Mouse (Mus musculus): ENCODE data around the gene Mas1. TPM values are rescaled to one million over a fixed set of nuclear protein-coding genes. Genes with fewer than 3 reads are reported as not detected.
A peak's percentile ranks its signal among the peaks of the same experiment; 100 is the strongest.

The Mas1 gene
- polyA plus RNA-seq, 1 experiment from 2014 or later = 1.7 TPM

DNA sequence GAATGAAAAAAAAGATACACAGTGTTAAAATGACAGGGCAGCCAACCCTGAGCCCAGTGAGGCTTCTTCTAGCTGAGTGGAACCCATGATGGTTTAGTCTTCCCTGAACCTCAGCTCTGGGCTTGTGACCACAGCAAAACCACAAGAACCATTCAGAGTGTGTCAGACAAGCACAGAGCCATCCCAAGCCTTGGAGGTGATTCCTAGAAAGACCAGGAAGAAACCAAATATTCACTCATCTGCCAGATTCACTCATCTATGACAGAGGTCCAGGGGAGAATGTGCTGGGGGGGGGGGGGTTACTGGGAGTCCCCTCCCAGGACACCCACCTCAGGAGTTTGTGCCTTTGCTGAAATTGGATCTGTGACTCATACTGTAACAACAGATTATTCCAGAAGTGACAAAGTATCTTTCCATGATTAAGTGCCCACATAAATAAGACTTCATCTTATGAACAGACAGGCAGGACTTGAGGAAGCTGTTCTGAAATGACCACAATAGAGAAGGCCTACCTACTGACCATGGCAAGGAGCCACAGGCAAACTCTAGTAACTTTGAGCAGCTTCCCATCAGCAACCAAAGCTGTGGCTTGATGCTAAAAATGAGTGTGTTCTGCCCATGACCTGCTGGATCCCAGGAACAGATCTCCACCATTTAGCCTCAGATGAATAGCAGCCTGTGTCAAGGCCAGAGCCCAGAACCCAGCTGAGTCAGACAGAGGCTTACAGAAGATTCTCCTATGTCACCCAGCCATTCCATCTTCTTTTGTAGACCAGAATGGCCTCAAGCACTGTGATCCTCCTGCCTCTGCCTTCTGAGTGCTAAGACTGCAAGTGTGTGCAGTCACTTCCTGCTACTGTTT is 63.1 kb downstream of the Mas1 start:
- Histone ChIP-seq H3K27me3 (ENCODE audit: control insufficient read depth, insufficient read depth, low read length) (no peaks in the 10 kb centered on the region), H3K4me1 (ENCODE audit: control insufficient read depth, insufficient read depth, low read length) (peaks cover 10% of the 10 kb centered on the region), H3K9me3 (ENCODE audit: control insufficient read depth, low read depth, low read length) (no peaks in the 10 kb centered on the region), H3K4me3 (ENCODE audit: low read depth, low read length) (no peak overlapping the region), H3K36me3 (ENCODE audit: control insufficient read depth, insufficient read depth, low read length) (no peaks in the 10 kb centered on the region), H3K4me2 (replicated peaks; ENCODE audit: low read depth, low read length) (no peak overlapping the region), H3K9ac (replicated peaks; ENCODE audit: low read depth, low read length) (no peak overlapping the region), H3K27ac (ENCODE audit: low read length) (no peak overlapping the region)
- ATAC-seq (ENCODE audit: insufficient number of reproducible peaks, insufficient read depth, low FRiP score, low read depth) = no peak

DNA sequence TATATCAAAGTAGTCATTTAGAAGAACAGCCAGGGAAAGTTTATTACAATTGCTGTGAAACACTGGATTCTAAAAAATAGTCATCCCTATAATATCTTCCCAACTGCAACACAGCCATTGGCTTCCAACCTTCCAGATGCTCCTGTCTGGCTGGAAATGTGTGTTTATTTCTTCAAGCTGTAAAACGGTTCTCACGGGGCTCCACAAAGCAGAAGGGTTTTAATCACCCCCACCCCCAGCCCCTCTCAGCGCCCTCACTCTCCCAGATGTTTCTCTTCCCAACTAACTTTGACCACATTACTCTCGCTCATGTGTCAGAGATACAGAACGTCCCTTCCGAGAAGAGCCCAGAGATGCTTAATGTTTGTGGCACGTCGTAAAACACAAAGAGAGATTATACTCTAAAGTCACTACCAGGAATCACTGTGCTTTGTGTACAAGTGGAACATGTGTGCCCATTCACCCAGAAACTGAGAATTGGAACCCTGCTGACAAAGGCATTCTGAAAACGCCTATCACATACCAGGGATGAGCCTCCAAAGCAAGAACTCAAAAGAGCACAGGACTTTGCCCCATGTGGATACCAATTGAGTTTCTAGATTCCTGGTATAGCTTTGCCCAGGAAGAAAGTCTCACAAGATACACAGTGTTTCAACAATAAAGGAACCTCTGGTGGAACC is 65.9 kb downstream of the Mas1 start:
- H3K4me2 ChIP-seq (replicated peaks; ENCODE audit: low read depth, low read length) = no peak overlapping the region
- 36% methylated on average over 9 of the region's 9 CpGs for WGBS
- no peak for ATAC-seq (ENCODE audit: insufficient number of reproducible peaks, insufficient read depth, low FRiP score, low read depth)
- no peak overlapping the region for H3K4me3 ChIP-seq (ENCODE audit: low read depth, low read length)
- no peak overlapping the region for H3K9ac ChIP-seq (replicated peaks; ENCODE audit: low read depth, low read length)
- no peaks in the 10 kb centered on the region for H3K9me3 ChIP-seq (ENCODE audit: control insufficient read depth, low read depth, low read length)
- no peaks in the 10 kb centered on the region for H3K27me3 ChIP-seq (ENCODE audit: control insufficient read depth, insufficient read depth, low read length)
- H3K27ac ChIP-seq (ENCODE audit: low read length) = no peak overlapping the region
- no peaks in the 10 kb centered on the region; the same call in 1 of the 2 replicates for H3K36me3 ChIP-seq (ENCODE audit: control insufficient read depth, insufficient read depth, low read length)
- H3K4me1 ChIP-seq (ENCODE audit: control insufficient read depth, insufficient read depth, low read length) = no peaks in the 10 kb centered on the region

DNA sequence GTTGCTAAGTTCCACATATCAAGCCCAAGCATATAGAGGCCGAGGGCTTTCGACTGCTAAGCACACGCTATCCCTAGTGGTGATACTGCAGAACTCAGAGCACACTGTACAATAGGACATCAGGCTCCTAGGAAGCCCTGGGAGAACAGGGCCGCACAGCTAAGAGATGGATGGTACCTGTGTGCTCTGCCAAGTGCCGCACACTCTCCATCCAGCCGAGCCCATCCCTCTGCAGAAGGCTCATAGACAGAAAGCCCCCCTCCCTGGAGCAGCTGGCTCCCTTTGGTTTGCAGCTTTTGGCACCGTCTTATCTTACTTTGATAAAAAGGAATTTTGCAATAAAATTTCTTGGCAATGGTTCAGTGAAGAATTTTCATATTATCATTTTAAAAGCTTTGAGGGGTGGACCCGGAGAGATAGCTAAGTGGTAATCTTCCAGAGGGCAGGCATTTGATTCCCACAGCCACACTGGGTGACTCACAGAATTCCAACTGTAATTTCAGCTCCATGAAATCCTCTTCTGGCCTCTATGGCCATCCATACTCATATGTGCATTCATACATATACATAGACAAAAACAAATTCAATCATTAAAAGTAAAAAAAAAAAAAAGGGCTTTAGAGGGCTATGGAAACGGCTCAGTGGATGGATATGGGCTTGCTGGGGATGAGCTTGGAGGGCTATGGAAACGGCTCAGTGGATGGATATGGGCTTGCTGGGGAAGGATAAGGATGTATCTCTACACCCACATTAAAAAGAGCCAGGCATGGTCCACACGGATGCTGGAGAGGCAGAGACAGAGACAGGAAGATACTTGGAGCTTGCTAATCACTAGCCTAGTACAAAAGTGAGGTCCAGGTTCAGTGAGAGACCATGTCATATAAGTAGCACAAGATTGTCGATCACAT is 68.3 kb downstream of the Mas1 start:
- 63% methylated on average over 12 of the region's 12 CpGs for WGBS

DNA sequence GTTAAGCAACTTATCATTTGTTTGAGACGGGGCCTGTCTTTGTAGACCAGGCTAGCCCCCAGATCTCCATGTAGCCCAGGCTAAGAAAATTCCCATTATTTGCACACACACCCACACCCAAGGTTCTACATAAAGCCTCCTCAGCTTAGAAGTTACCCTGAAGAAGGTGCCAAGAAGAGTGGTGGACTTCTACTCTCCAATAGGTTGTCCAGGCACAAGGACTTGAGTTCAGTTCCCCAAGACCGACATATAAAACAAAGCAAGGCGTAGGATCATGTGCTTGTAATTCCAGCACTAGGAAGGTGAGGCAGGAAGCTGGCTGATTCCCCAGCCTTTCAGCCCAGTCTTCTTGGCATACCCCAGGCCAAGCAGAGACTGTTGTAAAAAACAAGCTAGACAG is 69.4 kb downstream of the Mas1 start:
- Histone ChIP-seq H3K27ac (ENCODE audit: low read length) (peak overlapping the region; percentile 39; the same call in 1 of the 2 replicates), H3K4me1 (ENCODE audit: control insufficient read depth, insufficient read depth, low read length) (peaks cover 23% of the 10 kb centered on the region), H3K27me3 (ENCODE audit: control insufficient read depth, insufficient read depth, low read length) (no peaks in the 10 kb centered on the region), H3K4me3 (ENCODE audit: low read depth, low read length) (no peak overlapping the region), H3K9me3 (ENCODE audit: control insufficient read depth, low read depth, low read length) (no peaks in the 10 kb centered on the region), H3K9ac (replicated peaks; ENCODE audit: low read depth, low read length) (no peak overlapping the region), H3K36me3 (ENCODE audit: control insufficient read depth, insufficient read depth, low read length) (no peaks in the 10 kb centered on the region; the same call in 1 of the 2 replicates), H3K4me2 (replicated peaks; ENCODE audit: low read depth, low read length) (no peak overlapping the region)
- no peak for ATAC-seq (ENCODE audit: insufficient number of reproducible peaks, insufficient read depth, low FRiP score, low read depth)
- WGBS = 87% methylated on average over 3 of the region's 3 CpGs

More for the DNA sequence above, 68.3 kb downstream of the Mas1 start:
- H3K36me3 ChIP-seq (ENCODE audit: control insufficient read depth, insufficient read depth, low read length) = no peaks in the 10 kb centered on the region; the same call in 1 of the 2 replicates
- H3K9ac ChIP-seq (replicated peaks; ENCODE audit: low read depth, low read length) = no peak overlapping the region
- H3K4me1 ChIP-seq (ENCODE audit: control insufficient read depth, insufficient read depth, low read length) = peaks cover 13% of the 10 kb centered on the region
- no peak overlapping the region for H3K4me2 ChIP-seq (replicated peaks; ENCODE audit: low read depth, low read length)
- H3K27me3 ChIP-seq (ENCODE audit: control insufficient read depth, insufficient read depth, low read length) = no peaks in the 10 kb centered on the region
- H3K27ac ChIP-seq (ENCODE audit: low read length) = no peak overlapping the region; the same call in 1 of the 2 replicates
- no peak overlapping the region for H3K4me3 ChIP-seq (ENCODE audit: low read depth, low read length)
- ATAC-seq (ENCODE audit: insufficient number of reproducible peaks, insufficient read depth, low FRiP score, low read depth) = peak; percentile 77
- no peaks in the 10 kb centered on the region for H3K9me3 ChIP-seq (ENCODE audit: control insufficient read depth, low read depth, low read length)

DNA sequence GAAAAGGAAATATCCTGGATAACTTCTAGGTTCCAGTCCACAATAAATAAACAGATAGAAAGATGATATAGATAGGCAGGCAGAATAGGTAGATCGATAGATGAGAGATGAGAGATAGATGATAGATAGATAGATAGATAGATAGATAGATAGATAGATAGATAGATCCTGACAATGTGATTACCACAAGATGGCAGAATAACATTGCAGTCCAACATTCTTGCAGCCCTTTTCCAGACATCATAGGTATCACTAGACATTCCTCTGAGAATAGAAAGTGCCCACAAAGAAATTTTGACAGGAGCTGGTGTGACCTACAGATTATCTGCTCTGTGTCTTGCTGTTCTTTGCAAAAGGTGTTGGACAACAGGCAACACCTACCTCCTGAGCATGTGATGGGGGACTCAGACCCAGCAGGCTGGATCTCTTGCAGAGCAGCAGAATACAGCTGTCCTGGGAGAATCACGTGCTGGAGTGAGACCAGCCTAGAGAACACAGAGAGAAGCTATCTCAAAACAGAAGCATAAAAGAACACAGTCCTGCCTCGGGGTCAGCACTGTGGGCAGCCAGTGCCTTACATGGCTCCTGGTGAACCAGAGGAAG is 70.4 kb downstream of the Mas1 start:
- Histone ChIP-seq H3K9me3 (ENCODE audit: control insufficient read depth, low read depth, low read length) (no peaks in the 10 kb centered on the region), H3K27ac (ENCODE audit: low read length) (peak overlapping the region; percentile 39; the same call in 1 of the 2 replicates), H3K36me3 (ENCODE audit: control insufficient read depth, insufficient read depth, low read length) (no peaks in the 10 kb centered on the region; the same call in 1 of the 2 replicates), H3K27me3 (ENCODE audit: control insufficient read depth, insufficient read depth, low read length) (no peaks in the 10 kb centered on the region), H3K4me3 (ENCODE audit: low read depth, low read length) (no peak overlapping the region), H3K4me1 (ENCODE audit: control insufficient read depth, insufficient read depth, low read length) (peaks cover 31% of the 10 kb centered on the region), H3K4me2 (replicated peaks; ENCODE audit: low read depth, low read length) (no peak overlapping the region), H3K9ac (replicated peaks; ENCODE audit: low read depth, low read length) (no peak overlapping the region)
- 69% methylated on average over 3 of the region's 3 CpGs for WGBS
- ATAC-seq (ENCODE audit: insufficient number of reproducible peaks, insufficient read depth, low FRiP score, low read depth) = no peak

DNA sequence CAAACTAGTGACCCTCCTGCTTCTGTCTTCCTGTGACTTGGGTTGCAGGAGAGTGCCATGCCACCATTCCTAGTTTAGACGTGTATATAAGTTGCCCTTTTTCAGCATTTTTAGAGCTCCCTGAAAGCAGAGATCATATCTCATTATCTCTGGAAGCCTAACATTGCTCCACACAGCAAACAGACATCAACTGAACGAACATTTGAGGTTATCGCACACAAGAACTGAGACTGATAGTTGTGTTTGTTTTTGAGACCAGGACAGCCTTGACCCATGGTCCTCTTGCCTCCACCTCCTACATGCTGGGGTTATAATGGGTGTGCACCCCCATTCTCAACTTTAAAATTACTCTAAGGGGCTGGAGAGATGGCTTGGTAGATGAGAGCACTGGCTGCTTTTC is 71.3 kb downstream of the Mas1 start:
- WGBS = 68% methylated on average over 3 of the region's 3 CpGs
- Histone ChIP-seq H3K4me1 (ENCODE audit: control insufficient read depth, insufficient read depth, low read length) (peaks cover 39% of the 10 kb centered on the region), H3K27ac (ENCODE audit: low read length) (no peak overlapping the region), H3K4me3 (ENCODE audit: low read depth, low read length) (no peak overlapping the region), H3K4me2 (replicated peaks; ENCODE audit: low read depth, low read length) (no peak overlapping the region), H3K9ac (replicated peaks; ENCODE audit: low read depth, low read length) (no peak overlapping the region), H3K36me3 (ENCODE audit: control insufficient read depth, insufficient read depth, low read length) (no peaks in the 10 kb centered on the region; the same call in 1 of the 2 replicates), H3K27me3 (ENCODE audit: control insufficient read depth, insufficient read depth, low read length) (no peaks in the 10 kb centered on the region), H3K9me3 (ENCODE audit: control insufficient read depth, low read depth, low read length) (no peaks in the 10 kb centered on the region)
- ATAC-seq (ENCODE audit: insufficient number of reproducible peaks, insufficient read depth, low FRiP score, low read depth) = no peak

DNA sequence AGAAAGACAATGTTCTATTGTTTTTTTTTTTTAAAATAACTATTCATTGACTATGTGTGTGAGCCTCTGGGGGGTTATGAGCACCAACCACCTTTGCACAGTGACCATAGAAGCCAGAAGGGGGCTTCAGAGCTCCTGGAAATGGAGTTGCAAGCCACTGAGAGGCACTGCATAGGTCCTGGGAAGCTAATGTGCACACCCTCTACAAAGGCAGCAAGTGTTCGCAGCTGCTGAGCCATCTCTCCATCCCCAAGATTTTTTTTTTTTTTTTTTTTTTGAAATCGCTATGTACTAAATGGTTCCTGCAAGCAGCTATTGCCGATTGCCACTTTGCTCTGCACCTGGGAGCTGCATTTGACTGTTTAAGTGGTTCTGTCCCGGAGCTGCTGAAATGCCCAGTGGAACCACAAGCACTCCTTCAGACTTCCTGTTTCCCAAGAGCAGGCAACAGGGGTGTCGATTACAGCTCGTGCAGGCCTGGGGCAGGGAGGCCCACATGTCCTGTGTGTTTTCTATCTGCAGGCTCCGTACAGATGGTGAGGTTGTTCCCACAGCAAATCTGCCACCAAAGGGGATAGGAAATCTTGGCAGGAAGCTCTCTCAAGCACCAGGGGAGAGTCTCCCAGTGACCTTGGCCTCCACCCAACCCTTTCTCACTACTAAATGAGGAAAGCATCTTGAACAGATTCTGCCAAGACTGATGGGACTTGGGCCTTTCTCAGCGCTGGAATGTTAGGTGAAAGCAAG is 74.1 kb downstream of the Mas1 start:
- 35% methylated on average over 8 of the region's 8 CpGs for WGBS
- Histone ChIP-seq H3K4me3 (ENCODE audit: low read depth, low read length) (no peak overlapping the region), H3K4me2 (replicated peaks; ENCODE audit: low read depth, low read length) (no peak overlapping the region), H3K4me1 (ENCODE audit: control insufficient read depth, insufficient read depth, low read length) (peaks cover 59% of the 10 kb centered on the region), H3K9me3 (ENCODE audit: control insufficient read depth, low read depth, low read length) (no peaks in the 10 kb centered on the region), H3K27me3 (ENCODE audit: control insufficient read depth, insufficient read depth, low read length) (no peaks in the 10 kb centered on the region), H3K27ac (ENCODE audit: low read length) (peak overlapping the region; percentile 88), H3K36me3 (ENCODE audit: control insufficient read depth, insufficient read depth, low read length) (no peaks in the 10 kb centered on the region; the same call in 1 of the 2 replicates), H3K9ac (replicated peaks; ENCODE audit: low read depth, low read length) (no peak overlapping the region)
- ATAC-seq (ENCODE audit: insufficient number of reproducible peaks, insufficient read depth, low FRiP score, low read depth) = no peak; the same call in 1 of the 2 replicates

Data from stomach, embryonic 14.5 days (tissue).